In genomic region chr4:136469941-136470346, GRCm38 (mm10) we compare ENCODE assay signal across 8 mouse cellular contexts. TPM values are rescaled to one million over a fixed set of nuclear protein-coding genes. Genes with fewer than 3 reads are reported as not detected.
DNase-seq lines count a peak whose midpoint lies in the region; ATAC-seq and TF ChIP-seq lines count a peak whose summit lies in the region.

No protein-coding gene starts in this region.

- H3K4me2 ChIP-seq in forebrain, embryonic 15.5 days (replicated peaks) = peak overlapping the region; percentile 51
- peak overlapping the region; percentile 70 for H3K4me2 ChIP-seq in neural tube, embryonic 13.5 days

- H3K4me3 ChIP-seq in heart, embryonic 10.5 days = peak overlapping the region; percentile 98
- H3K4me3 ChIP-seq in forebrain, embryonic 15.5 days = peak overlapping the region; percentile 88
- peak overlapping the region; percentile 94 for H3K4me3 ChIP-seq in liver, adult 2 months (ENCODE audit: insufficient read depth, low read depth, low read length)
- peak overlapping the region; percentile 93 for H3K4me3 ChIP-seq in neural tube, embryonic 13.5 days

- no peaks in the 10 kb centered on the region for H3K9me3 ChIP-seq in heart, embryonic 10.5 days
- H3K9me3 ChIP-seq in forebrain, embryonic 15.5 days = no peaks in the 10 kb centered on the region
- no peaks in the 10 kb centered on the region for H3K9me3 ChIP-seq in neural tube, embryonic 13.5 days

- peak; percentile 87 for DNase-seq in heart, embryonic 10.5 days (ENCODE audit: low spot score)
- DNase-seq in heart, adult 9 months (ENCODE audit: low spot score in 2 of 2) = no peak
- peak; percentile 82 for DNase-seq in MN1 (ENCODE audit: low spot score)
- DNase-seq in liver, adult 2 months (ENCODE audit: extremely low read depth, low read depth, low spot score) = peak; percentile 35
- no peak for DNase-seq in urinary bladder, postnatal 25 days (ENCODE audit: low spot score)
- DNase-seq in layer of hippocampus, adult 11-12 months (ENCODE audit: low spot score) = no peak

- TF ChIP-seq CTCF in liver, adult 2 months (IDR thresholded peaks at IDR 0.05; ENCODE audit: low read depth, low read length) = no peak

- peaks cover 3% of the 10 kb centered on the region; the same call in 1 of the 2 replicates for H3K79me2 ChIP-seq in liver, adult 2 months (ENCODE audit: control insufficient read depth, insufficient read depth, low read length)

- peaks cover 4% of the 10 kb centered on the region for H3K27me3 ChIP-seq in heart, embryonic 10.5 days (ENCODE audit: insufficient read depth, poor library complexity, severe bottlenecking)
- no peaks in the 10 kb centered on the region for H3K27me3 ChIP-seq in forebrain, embryonic 15.5 days
- no peaks in the 10 kb centered on the region for H3K27me3 ChIP-seq in liver, adult 2 months (ENCODE audit: control insufficient read depth, insufficient read depth, low read length)
- H3K27me3 ChIP-seq in neural tube, embryonic 13.5 days = peaks cover 4% of the 10 kb centered on the region

- WGBS in heart, embryonic 10.5 days = under 1% methylated on average over 46 of the region's 55 CpGs
- 0% methylated on average over 17 of the region's 55 CpGs for whole genome bisulfite sequencing in forebrain, embryonic 15.5 days
- 1% methylated on average over 22 of the region's 55 CpGs for WGBS in liver, adult 2 months
- 0% methylated on average over 43 of the region's 55 CpGs for WGBS in neural tube, embryonic 13.5 days

- peak overlapping the region; percentile 73 for H3K9ac ChIP-seq in forebrain, embryonic 15.5 days (replicated peaks)
- peak overlapping the region; percentile 98 for H3K9ac ChIP-seq in liver, adult 2 months (ENCODE audit: low read depth, low read length)
- peak overlapping the region; percentile 91 for H3K9ac ChIP-seq in neural tube, embryonic 13.5 days

- peak; percentile 82 for ATAC-seq in forebrain, embryonic 15.5 days (replicated peaks)
- ATAC-seq in neural tube, embryonic 13.5 days (ENCODE audit: low read depth) = peak; percentile 87

- no peaks in the 10 kb centered on the region for H3K36me3 ChIP-seq in heart, embryonic 10.5 days
- H3K36me3 ChIP-seq in forebrain, embryonic 15.5 days = no peaks in the 10 kb centered on the region
- H3K36me3 ChIP-seq in liver, adult 2 months (ENCODE audit: control insufficient read depth, insufficient read depth, low read length) = no peaks in the 10 kb centered on the region
- no peaks in the 10 kb centered on the region for H3K36me3 ChIP-seq in neural tube, embryonic 13.5 days

- peaks cover 44% of the 10 kb centered on the region for H3K4me1 ChIP-seq in heart, embryonic 10.5 days
- H3K4me1 ChIP-seq in forebrain, embryonic 15.5 days = peaks cover 25% of the 10 kb centered on the region
- peaks cover 3% of the 10 kb centered on the region; the same call in 1 of the 2 replicates for H3K4me1 ChIP-seq in liver, adult 2 months (ENCODE audit: control insufficient read depth, insufficient read depth, low read length)
- peaks cover 45% of the 10 kb centered on the region for H3K4me1 ChIP-seq in neural tube, embryonic 13.5 days (replicated peaks)

- no peak for TF ChIP-seq POLR2A in liver, adult 2 months (IDR thresholded peaks at IDR 0.05; ENCODE audit: extremely low read depth, insufficient read depth, low read length)

- H3K27ac ChIP-seq in heart, embryonic 10.5 days = peak overlapping the region; percentile 98
- peak overlapping the region; percentile 95 for H3K27ac ChIP-seq in forebrain, embryonic 15.5 days (replicated peaks)
- H3K27ac ChIP-seq in liver, adult 2 months (replicated peaks; ENCODE audit: insufficient read depth, low read depth, low read length) = peak overlapping the region; percentile 77
- peak overlapping the region; percentile 97 for H3K27ac ChIP-seq in neural tube, embryonic 13.5 days (replicated peaks)

RNA-seq across cellular contexts. Expression of gene Luzp1, which starts 0.4 kb away (rescaled TPM):
- polyA plus RNA-seq in heart, embryonic 10.5 days (2016; fragmentation: Nextera tagmentation; extraction: Ambion mirVana) = 96.4 and 126 TPM in 2 replicates
- 62.1 and 69.8 TPM in 2 replicates for polyA plus RNA-seq in forebrain, embryonic 15.5 days (2015; fragmentation: Nextera tagmentation; extraction: Ambion mirVana)
- total RNA-seq in liver, adult 2 months (2014; rRNA removed) = 6.8 and 8.1 TPM in 2 replicates
- 2.5 and 3.3 TPM in 2 replicates for polyA plus RNA-seq in liver, adult 2 months (2012; rRNA removed)
- polyA plus RNA-seq in neural tube, embryonic 13.5 days (2015; fragmentation: Nextera tagmentation; extraction: Ambion mirVana) = 70.9 and 77.6 TPM in 2 replicates

RNA-seq across cellular contexts. Expression of gene 6030445D17Rik, which starts 7.9 kb away (rescaled TPM):
- polyA plus RNA-seq in heart, embryonic 10.5 days (2016; fragmentation: Nextera tagmentation; extraction: Ambion mirVana) = 0.18 TPM in 1 of 2 replicates, not detected in the other
- polyA plus RNA-seq in forebrain, embryonic 15.5 days (2015; fragmentation: Nextera tagmentation; extraction: Ambion mirVana) = 0.10 and 0.57 TPM in 2 replicates
- 0.07 and 0.18 TPM in 2 replicates for total RNA-seq in liver, adult 2 months (2014; rRNA removed)
- 0.11 and 0.15 TPM in 2 replicates for polyA plus RNA-seq in liver, adult 2 months (2012; rRNA removed)
- 0.43 TPM in 1 of 2 replicates, not detected in the other for polyA plus RNA-seq in neural tube, embryonic 13.5 days (2015; fragmentation: Nextera tagmentation; extraction: Ambion mirVana)

RNA-seq across cellular contexts. Expression of gene Htr1d, which starts 46.6 kb away (rescaled TPM):
- polyA plus RNA-seq in heart, embryonic 10.5 days (2016; fragmentation: Nextera tagmentation; extraction: Ambion mirVana) = 0.05 and 0.19 TPM in 2 replicates
- polyA plus RNA-seq in forebrain, embryonic 15.5 days (2015; fragmentation: Nextera tagmentation; extraction: Ambion mirVana) = 0.70 and 0.74 TPM in 2 replicates
- not detected in 2 replicates for total RNA-seq in liver, adult 2 months (2014; rRNA removed)
- 0.82 TPM in 1 of 2 replicates, not detected in the other for polyA plus RNA-seq in liver, adult 2 months (2012; rRNA removed)
- 0.75 and 1.4 TPM in 2 replicates for polyA plus RNA-seq in neural tube, embryonic 13.5 days (2015; fragmentation: Nextera tagmentation; extraction: Ambion mirVana)

Comparison
In these comparisons a context has a peak if more than half of its experiments do, and no peak if none do; other contexts are left out.
1. DNase-seq: peak in heart, embryonic 10.5 days (single experiment), MN1 (single experiment) and liver, adult 2 months (single experiment); none in heart, adult 9 months (0 of 2), urinary bladder, postnatal 25 days (single experiment) and layer of hippocampus, adult 11-12 months (single experiment).
2. RNA of gene Luzp1, which starts 0.4 kb away (polyA plus RNA-seq): 96.4 to 126 TPM in heart, embryonic 10.5 days, 70.9 to 77.6 TPM in neural tube, embryonic 13.5 days and 62.1 to 69.8 TPM in forebrain, embryonic 15.5 days; 2.5 to 3.3 TPM in liver, adult 2 months; every median in the first group is over 10 times any median in the second.
3. Peak in every context shown above with its lines, with median percentiles within 50 percentile points of each other: H3K27ac ChIP-seq, H3K4me3 ChIP-seq and H3K9ac ChIP-seq.